Mouse (Mus musculus) mature B cell (primary cell): ENCODE measurements around the gene Nlk.
"Not testable (repeated sequence)": the region's sequence is repeated elsewhere in the genome, so short reads cannot be mapped to it uniquely, and the experiment has no call there.

ENCODE experiments used
- in situ Hi-C: fragments of 300-500 bp; cut with MboI; formaldehyde crosslinking; loops from 2 replicates; pipeline ENCODE4 v1.14.3; 2019

The Nlk gene

GRCm38 (mm10) chr11:78690547-78690946 is 6.6 kb downstream of the Nlk start:
- in situ Hi-C loops: no loop called here

GRCm38 (mm10) chr11:78681058-78681457 is 16.1 kb downstream of the Nlk start:
- in situ Hi-C loops: no loop called here

- in situ Hi-C loops: no loop called here
Observed at GRCm38 (mm10) chr11:78678761-78679160, 18.4 kb downstream of the Nlk start.

- in situ Hi-C loops: no loop called here
Observed at GRCm38 (mm10) chr11:78668647-78669046, 28.5 kb downstream of the Nlk start.

GRCm38 (mm10) chr11:78664853-78665252 is 32.3 kb downstream of the Nlk start:
- in situ Hi-C loops: no loop called here

- in situ Hi-C loops: no loop called here
Observed at GRCm38 (mm10) chr11:78663916-78664315, 33.3 kb downstream of the Nlk start.

GRCm38 (mm10) chr11:78649143-78649542 is 48.0 kb downstream of the Nlk start:
- in situ Hi-C loops: no loop called here

GRCm38 (mm10) chr11:78648405-78648804 is 48.8 kb downstream of the Nlk start:
- in situ Hi-C loops: not testable (repeated sequence)

- in situ Hi-C loops: no loop called here
Observed at GRCm38 (mm10) chr11:78643746-78644145, 53.4 kb downstream of the Nlk start.

- in situ Hi-C loops: no loop called here
Observed at GRCm38 (mm10) chr11:78642151-78642550, 55.0 kb downstream of the Nlk start.

- in situ Hi-C loops: no loop called here
Observed at GRCm38 (mm10) chr11:78641088-78641487, 56.1 kb downstream of the Nlk start.

GRCm38 (mm10) chr11:78632782-78633181 is 64.4 kb downstream of the Nlk start:
- in situ Hi-C loops: no loop called here

- in situ Hi-C loops: no loop called here
Observed at GRCm38 (mm10) chr11:78628871-78629270, 68.3 kb downstream of the Nlk start.

GRCm38 (mm10) chr11:78624377-78624776 is 72.8 kb downstream of the Nlk start:
- in situ Hi-C loops: no loop called here

GRCm38 (mm10) chr11:78621926-78622325 is 75.2 kb downstream of the Nlk start:
- in situ Hi-C loops: no loop called here

GRCm38 (mm10) chr11:78620179-78620578 is 77.0 kb downstream of the Nlk start:
- in situ Hi-C loops: no loop called here

- in situ Hi-C loops: no loop called here
Observed at GRCm38 (mm10) chr11:78611273-78611672, 85.9 kb downstream of the Nlk start.

GRCm38 (mm10) chr11:78609657-78610056 is 87.5 kb downstream of the Nlk start:
- in situ Hi-C loops: no loop called here

- in situ Hi-C loops: no loop called here
Observed at GRCm38 (mm10) chr11:78604826-78605225, 92.3 kb downstream of the Nlk start.

GRCm38 (mm10) chr11:78602781-78603180 is 94.4 kb downstream of the Nlk start:
- in situ Hi-C loops: no loop called here

GRCm38 (mm10) chr11:78600926-78601590 is 96.1 kb downstream of the Nlk start:
- in situ Hi-C loops: no loop called here

- in situ Hi-C loops: no loop called here
Observed at GRCm38 (mm10) chr11:78600496-78600895, 96.7 kb downstream of the Nlk start.

- in situ Hi-C loops: no loop called here
Observed at GRCm38 (mm10) chr11:78600051-78600450, 97.1 kb downstream of the Nlk start.

- in situ Hi-C loops: no loop called here
Observed at GRCm38 (mm10) chr11:78598763-78599415, 98.3 kb downstream of the Nlk start.
